Mouse (Mus musculus) liver, postnatal 0 days (tissue): ENCODE data around the gene Cops9.

Source experiments
- CTCF ChIP-seq: sonication (generic); IDR thresholded peaks from 2 replicates; pipeline ENCODE4 v1.5.1; 2016; ENCODE audit warnings: antibody characterized with exemption, low read depth
- EP300 ChIP-seq: IDR thresholded peaks from 2 replicates; pipeline ENCODE4 v1.6.1; 2016; ENCODE audit warnings: antibody characterized with exemption, low read depth, mild to moderate bottlenecking

GRCm38 (mm10) chr1:92669430-92669829 is 27.6 kb upstream of the Cops9 start:
- no peak for TF ChIP-seq CTCF
- TF ChIP-seq EP300: no peak
